Mouse (Mus musculus) right cerebral cortex, adult 18-20 months (tissue): ENCODE data around the gene Chuk.
"Not testable (repeated sequence)": the region's sequence is repeated elsewhere in the genome, so short reads cannot be mapped to it uniquely, and the experiment has no call there.

Experiments
- DNase-seq: peaks from one replicate; pipeline ENCODE4 v3.0.0; 2022; ENCODE audit warnings: mixed read lengths

Gene Chuk

DNA sequence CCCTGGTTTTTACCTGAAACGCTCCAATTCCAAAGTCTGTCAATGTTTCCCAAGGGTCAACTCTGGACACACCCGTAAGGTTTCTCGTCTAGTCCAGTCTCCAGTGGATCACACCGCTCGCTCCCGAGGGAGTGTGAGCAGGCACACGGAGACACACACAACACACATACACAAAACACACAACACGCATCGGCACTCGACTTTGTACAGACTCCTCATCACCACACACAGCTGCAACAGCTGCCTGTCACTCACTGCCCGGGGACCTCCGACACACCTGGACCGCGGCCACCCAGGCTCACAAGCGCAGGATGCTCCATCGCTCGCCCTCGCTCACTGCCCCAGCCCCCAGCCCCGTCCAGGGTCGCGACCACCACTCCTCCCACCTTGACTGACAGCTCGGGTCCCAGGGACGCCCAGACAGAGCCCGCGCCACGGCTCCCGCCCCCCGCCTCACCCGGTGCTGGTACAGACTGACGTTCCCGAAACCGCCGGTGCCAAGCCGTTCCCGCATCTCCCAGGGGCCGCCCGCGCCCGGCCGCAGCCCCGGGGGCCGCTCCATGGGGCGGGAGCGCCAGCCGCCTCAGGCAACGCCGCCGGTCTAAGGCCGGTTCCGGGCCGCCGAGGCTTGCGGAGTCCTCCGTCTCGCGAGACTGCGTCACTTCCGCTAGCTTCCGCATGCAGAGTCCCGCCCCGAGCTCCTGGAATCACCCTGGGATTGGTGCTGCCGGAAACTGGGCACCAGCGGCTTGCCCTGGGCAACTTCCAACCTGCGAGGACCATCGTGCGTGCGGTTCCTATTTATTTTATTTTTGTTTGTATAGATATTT is at the start of gene Chuk:
TSS of gene Chuk (minus strand) at position 650 of the 830 bp plus-strand sequence.
- DNase-seq, result peak; percentile 96

DNA sequence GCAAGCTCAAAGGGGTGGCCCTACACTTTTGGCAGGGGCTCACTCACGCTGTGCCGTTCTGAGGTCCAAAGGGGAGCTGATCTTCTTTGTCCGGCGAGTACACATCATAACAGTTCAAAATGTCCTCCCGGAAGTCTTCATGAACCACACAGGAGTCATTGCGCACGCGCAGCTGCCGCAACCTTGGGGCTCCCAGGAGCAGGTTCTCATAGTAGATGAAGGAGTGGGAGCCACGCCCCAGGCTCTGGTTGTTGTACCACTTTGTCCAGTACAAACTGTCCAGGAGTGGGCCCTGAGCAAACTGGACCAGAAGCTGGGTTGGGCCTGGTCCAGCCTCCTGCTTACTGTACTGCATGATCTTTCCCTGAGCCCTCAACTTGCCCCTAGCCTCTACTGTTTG is 49.7 kb upstream of the Chuk start:
- DNase-seq, result no peak

DNA sequence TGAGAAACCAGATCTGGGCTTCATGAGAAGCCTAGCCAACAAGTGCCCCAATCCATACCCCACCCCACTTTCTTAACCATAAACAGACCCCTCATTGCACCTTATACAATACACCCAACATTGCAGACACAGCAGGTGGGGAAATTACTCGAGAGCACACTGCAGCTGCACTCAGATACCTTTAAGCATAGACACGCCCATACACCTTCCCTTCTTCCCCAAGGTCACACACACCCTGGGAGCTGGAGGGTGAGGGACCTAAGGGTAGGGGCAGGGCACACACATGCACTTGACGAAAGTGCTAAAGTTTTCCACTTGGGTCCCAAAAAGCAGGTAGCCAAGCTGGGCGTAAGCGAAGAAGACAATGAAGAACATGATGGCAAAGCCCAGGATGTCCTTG is 46.5 kb upstream of the Chuk start:
- DNase-seq, result no peak

DNA sequence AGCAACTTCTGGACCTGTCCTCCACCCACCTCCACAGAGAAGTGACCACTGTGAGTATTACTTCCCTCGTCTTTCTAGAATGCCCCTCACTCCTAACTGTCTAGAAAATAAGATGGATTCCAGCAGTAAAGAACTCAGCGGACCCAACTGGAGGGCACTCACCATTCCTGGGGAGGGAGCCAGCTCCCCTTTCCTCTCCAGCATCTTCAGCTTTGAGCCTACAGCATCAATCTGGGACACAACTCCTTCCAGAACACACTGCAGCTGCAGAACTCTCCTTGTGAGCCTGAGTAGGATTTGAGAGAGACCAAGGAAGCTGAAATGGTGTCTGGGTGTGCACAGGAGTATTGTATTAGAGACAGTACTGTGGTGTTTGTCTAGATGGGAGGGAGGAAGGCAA is 41.7 kb upstream of the Chuk start:
- DNase-seq, result no peak

DNA sequence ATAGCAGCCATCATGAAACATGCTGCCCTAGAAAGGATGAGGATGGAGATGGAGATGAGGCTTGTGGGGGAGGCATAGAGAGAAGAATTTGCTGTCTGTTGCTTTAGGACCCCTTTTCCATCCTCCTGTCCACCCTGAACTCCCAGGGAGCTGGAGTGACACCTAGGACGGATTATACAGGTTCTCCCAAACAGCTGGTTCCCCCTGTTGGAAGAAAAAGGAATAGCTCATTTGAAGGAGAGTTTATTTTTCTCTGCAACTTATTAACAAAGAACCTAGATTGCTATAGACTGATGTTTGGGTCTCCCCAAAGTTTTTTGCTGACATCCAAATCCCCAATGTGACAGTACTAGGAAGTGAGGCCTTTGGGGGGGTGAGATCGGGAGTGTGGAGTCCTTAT is 41.1 kb upstream of the Chuk start:
- DNase-seq, result no peak

DNA sequence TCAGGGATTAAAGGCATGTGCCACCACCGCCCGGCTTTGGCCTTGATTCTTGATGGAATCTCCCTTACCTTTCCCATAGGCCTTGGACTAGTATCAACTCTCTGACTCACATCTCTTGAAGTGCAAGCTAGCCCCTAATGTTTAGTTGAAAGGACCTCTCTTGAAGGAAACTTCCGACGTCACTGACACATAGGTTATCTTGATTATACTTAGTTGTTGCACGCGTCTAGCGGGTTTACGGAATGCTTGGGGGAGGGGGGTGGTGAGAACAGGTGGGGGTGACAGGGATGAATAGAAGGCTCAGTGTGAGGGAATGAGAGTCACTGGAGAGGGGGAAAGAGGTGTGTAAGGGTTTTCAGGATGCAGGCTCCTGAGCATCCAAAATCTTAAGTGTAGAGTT is 39.7 kb upstream of the Chuk start:
- DNase-seq, result no peak

DNA sequence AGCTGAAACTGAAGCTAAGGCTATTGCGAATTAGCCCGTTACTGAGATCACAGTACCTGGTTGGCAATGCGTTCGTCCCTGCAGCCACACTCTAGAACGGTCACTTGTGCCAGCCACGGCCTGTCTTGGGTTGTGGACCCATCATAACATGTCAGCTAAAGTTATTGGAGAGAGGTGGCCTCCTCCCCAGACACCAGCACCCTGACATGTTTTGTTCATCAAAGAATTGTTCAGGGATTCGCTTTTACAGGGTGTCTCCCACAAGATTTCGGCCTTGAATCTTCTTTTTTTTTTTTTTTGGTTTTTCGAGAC is 39.2 kb upstream of the Chuk start:
- DNase-seq, result no peak

DNA sequence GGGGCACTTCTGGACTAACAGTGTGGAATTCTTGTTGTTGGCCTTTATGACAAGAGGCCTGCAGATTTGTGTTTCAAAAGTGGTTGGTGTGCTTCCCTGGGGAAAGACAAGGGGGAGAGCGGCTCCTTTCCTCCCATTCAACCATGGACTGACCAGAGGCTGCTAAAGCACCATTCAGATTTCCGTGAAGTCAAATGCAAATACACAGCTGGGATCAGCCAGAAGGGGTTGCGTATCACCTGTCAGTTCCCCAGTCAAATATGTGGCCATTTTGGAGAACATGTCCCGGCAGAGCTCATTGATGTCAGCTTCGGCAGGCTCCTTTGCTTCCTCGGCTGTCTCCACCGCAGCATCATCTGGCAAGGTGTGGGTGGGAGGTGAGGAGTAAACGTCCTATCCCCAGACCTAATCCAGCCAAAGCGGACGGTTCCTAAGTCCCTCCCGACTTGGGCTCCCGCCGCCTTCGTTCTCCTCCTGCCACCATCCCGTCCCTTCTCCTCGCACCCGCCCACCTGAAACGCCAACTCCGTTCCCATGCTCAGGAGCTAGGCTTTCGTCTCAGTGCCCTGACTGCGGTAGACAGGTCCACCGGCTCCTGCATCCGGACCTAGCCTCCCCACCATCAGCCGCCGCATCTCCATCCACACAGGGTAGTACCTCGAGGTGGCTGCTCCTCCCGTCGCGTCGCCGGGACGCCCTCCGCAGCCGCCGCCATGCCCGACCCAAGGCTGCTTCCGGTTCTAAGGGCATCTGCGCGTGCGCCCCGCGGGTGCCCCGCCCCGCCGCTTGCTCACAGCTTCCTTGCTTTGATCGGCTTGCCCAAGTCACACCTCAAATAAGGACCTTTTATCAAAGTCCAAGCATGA is 38.7 kb upstream of the Chuk start, which contains the start of gene Bloc1s2:
TSS of gene Bloc1s2 (minus strand) at position 745 of the 866 bp plus-strand sequence.
- peak; percentile 92 for DNase-seq

DNA sequence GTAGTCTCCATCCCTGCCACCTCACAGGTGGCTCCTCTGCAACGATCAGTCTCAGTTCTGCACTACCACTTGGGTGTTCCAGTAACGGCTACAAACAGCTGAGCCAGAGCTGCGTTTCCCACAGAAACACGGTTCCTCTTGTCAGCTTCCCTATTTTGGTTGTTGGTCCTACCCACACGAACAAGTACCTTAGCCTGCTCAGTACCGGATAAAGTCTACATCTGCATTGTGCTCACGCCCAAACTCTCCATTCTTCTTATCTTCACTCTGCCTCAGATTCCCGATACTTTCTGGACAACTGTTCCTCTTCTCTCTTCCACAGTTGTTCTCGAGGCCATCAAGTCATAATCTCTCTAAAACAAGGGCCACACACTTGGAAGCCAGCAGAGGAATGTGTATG is 37.1 kb upstream of the Chuk start:
- DNase-seq, result no peak

DNA sequence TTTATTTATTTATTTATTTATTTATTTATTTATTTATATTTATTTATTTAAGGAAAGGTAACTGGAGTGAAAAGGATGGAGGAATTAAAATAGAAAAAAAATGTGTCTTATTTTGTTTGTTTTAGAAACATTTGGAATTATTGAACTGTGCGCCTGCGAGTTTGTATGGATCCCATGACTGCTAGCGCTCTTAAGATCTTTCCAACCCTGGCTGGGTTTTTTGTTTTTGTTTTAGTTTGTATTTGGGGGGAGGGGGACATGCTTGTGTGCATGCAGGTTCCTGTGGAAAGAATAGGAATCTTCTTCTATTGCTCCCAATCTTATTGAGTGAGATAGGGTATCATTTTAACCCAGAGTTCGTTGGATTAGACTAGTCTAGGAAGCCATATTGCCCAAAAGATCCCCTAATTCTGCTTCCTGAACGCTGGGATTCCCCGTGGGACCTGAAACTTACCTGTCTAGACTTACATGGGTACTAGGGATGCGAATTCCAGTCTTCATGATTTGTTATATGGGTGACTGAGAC is 28.7 kb upstream of the Chuk start:
- no peak for DNase-seq

DNA sequence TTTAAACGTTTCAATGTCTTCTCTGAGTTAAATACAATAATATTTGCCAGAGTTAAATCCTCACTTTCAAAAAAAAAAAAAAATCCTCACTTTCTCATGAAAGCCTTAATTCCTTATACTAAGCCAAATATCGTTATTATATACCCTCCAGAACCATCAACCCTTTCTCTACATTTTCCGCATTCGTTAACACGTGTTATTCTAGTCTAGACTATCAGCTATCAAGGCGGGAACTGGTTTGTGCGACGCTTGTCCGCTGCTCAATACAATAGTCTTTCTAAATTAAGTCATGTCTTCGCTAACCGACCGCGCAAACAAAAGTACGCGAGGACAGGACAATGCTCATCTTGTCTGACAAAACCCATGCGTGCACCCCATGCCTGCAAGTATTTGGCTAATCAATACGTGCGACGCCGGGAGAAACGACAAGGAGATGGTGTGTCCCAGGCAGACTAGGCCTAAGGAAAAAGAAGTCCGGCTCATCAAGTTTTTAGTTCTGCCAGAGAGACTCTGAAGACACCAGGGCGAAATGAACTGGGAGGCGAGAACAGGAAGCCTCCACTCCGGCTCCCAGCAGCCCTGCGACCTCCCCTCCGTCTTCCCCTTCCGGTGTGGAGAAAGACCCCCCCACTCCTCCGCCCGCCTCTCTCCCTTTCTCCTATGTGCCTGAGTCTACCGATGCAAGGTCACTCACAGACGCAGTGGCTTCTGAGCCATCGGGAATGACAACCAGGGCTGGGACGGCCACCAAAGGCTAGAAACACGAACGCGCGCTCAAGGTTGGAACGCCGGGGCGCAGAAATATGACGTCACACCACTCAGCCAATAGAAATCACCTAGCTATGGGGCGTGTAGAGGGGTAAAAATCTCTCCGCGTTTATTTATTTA is 28.0 kb upstream of the Chuk start, which contains the start of gene Cwf19l1:
TSS of gene Cwf19l1 (minus strand) at position 805 of the 888 bp plus-strand sequence.
- peak; percentile 90 for DNase-seq

DNA sequence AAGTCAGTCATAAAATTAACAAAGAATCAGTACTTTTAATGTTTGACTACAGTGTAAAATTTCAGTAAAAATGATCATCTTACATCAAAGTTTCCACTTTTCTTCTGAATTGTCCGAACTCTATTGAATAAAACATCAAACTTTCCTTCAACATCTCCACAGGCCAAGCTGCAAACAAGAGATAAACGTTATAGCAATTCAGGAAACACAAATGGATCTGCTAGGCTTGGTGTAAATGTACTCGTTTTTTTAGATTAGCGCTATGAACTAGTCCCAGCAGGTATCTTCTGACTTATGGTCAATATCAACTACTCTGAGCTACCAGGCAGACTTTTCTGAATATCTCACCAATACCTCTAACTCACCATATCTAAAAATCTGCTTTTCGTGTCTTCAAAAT is 25.6 kb upstream of the Chuk start:
- no peak for DNase-seq

DNA sequence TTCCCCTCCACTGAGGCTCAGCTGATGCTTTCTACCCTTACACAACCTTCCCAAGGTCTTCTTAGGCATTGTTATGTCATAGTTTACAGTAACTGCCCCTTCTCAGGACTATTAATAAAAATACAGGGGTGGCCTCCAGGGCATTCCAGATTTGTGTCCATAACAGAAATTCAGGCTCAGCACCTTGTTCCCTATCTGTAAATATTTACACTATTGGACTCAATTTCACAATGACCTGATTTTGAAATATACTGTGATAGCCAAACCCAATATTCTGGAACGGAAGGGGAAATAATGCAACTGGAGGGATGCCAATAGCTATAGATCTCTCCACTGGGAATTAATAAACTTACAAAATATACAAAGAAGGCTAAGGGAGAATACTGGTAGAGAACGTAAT is 21.3 kb upstream of the Chuk start:
- no peak for DNase-seq

DNA sequence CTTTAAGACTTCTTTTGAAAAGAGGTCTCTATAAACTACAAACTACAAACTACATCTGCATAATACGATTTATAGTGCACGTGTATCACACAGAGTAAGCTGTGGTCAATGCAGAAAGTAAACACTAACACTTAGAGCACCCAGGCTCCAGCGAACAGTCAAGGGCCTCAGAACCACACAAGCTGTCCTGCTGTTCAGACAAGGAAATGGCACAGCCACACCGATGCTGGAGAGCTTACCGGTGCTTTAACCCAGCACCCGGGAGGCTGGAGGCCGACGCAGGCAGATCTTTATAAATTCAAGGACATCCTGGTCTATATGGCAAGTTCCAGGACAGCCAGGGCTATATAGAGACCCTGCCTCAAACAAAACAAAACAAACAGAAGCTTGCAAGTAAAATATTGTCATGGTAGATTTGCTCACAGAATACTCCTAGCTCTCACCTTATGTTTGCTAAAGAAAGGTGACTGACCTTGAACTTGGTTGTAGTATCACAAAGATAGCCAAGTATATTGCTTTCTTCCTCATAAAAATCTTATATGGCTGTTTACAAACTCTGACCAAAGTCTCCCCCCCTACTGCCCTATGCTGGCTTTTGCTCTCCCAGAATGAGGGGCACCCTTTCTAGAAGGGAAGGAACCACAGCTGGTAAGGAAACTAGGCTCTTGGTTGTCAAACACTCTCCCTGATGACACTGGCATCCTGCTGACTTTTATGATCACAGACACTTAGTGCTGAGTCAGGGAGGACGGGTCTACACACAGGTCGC is 20.6 kb upstream of the Chuk start:
- no peak for DNase-seq

DNA sequence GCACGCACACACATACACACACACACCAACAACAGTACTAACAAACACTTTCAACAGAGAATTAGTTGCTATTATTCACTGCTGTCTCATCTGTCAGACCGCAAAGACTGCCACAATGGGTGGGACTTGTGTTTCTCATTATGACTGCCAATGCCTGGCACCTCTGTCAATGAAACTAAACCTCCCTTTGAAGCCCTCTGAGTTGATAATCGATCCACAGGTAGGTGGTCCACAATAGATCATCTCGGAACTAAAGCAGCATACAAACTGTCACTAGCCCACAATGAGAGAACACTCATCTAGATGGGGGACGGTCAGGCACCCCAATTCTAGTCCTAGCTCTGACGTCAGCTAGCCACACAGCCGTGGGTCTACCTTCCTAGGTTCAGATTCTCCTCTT is 13.9 kb upstream of the Chuk start:
- no peak for DNase-seq

DNA sequence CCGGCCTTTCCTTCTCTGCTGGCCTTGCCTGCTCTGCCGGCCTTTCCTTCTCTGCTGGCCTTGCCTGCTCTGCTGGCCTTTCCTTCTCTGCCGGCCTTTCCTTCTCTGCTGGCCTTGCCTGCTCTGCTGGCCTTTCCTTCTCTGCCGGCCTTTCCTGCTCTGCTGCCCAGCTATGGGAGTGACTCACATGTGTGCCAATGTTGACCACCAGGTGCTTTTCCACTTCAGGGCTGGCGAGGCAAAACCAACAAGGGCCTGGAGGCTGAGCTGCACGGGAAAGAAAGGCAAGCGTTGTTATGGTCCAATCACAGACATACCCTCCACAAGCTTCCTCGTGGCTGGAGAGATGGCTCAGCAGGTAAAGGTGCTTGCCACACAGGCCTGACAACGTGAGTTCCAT is 13.4 kb upstream of the Chuk start:
- not testable (repeated sequence) for DNase-seq

DNA sequence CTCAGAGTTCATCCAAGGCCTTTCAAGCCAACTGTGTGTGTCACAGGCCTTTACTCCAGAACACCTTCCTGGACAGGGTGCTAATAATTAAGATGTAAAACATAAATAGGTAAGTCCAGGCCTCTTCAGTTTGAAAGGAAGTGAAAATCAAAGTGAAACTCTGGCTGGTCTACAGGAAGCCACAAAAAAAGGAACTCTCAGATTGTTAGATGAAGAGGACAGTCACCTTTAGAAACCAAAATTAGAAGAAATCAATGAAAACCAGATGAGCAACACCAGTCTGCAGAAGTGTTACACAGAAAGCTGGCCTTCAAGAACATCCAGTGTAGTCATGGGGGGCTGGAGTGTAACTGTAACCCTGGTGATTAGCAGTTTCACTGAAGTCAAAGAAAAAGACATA is 10.5 kb upstream of the Chuk start:
- DNase-seq, result no peak

DNA sequence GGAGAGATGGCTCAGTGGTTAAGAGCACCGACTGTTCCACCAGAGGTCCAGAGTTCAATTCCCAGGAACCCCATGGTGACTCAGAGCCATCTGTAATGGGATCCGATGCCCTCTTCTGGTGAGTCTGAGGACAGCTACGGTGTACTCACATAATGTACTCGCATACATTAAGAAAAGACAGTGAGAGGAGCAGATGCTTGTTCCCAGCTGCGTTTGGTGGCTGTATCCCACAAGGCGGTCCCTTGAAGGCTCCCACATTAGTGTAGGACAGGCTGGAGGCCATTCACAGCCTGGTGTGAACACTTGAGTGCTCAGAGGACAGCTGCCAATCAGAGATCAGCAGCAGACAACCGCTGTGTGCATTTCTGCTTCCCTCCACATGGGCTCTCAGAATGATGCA is 4.4 kb upstream of the Chuk start:
- no peak for DNase-seq

DNA sequence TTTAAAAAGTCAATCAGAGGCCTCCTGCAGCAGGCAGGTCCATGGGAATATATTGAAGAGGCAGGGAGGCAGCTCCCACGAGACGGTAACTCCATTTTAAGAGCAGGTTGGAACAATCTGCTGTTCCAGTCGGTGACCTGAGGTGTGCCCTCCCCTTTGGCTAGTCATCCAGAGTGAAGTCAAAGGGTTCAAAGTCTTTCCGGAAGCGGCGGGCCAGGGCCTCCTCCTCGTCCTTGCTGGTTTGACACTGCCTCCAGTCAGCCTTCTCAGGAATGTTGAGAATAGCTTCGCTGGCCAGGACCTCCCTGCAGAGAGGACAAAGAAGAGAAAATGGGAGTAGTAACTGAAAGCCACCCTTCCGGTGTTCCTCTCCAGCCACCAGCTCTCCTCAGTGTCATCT is 3.1 kb upstream of the Chuk start:
- no peak for DNase-seq

DNA sequence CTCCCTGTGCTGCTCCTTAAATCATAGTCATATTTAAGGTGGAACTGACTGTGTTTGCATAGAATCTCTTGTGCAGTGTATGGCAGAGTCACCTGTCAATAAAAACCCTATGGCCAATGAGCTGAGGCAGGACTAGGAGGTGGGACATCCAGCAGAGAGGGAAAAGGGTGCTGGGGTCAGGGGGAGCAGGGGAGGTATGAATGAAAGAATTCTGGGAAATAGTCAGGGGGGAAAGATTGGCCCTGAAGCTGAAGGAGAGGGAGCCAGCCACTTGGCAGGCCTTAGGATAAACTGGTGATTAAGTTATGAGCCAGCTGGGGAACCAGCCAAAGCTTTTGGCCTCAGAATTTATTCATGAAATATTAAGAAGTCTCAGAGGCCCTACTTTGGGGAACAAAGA is 1.7 kb upstream of the Chuk start:
- DNase-seq, result no peak

DNA sequence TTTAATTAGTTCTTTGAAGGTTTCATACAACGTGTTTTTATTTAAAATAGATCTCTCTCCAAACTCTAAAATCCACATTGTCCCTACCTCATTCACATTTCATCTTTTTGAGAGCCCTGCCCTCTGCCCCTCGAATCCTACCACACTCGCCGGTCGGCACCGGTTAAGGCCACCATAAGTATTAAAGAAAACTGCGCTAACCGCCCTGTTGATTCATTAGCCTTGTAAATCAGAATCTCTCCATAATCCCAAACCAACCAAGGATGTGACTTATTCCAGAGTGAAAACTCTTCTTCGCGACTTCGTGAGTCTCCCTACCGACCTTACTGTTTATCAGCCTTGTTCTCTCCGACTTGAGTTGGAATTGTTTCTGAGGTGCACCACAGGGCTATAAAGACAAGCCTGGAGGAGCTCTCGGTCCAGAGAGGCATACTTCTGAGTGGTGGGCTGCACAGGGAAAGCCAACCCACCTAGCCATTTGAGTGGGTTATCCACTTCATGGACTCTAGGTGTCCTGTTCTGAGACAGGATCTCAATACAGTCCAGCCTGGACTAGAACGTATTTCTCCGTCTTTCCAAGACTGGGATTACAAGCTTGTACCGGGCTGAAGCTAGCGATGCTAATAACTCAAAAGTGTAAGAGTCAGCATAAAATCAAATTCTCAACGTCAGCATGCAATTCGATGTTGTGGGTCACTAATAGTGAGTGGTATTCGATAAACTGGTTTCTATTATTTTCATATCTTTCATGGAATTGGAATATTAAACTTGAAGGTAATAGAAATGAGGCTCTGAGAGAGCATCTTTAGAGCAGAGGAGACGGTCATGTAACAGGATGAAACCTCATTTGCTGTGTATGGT is 611 bp upstream of the Chuk start:
- DNase-seq, result no peak
